Mouse (Mus musculus) heart, postnatal 14 days (tissue): ENCODE measurements at regions not wholly inside any gene's neighbourhood (a gene's known extent, or its start where the extent isn't known, plus 50 kb on each side); places are given as distances from the start of the nearest gene placed in this dataset.

Experiments used
- DNase-seq, 2 experiments: peaks; one replicate each; pipeline ENCODE4 v3.0.0; 2021 to 2022
- intact Hi-C: fragments of 180-260 bp; cut with DNase I; formaldehyde crosslinking; loops from one replicate; pipeline ENCODE4 v1.15.1; 2025

DNA sequence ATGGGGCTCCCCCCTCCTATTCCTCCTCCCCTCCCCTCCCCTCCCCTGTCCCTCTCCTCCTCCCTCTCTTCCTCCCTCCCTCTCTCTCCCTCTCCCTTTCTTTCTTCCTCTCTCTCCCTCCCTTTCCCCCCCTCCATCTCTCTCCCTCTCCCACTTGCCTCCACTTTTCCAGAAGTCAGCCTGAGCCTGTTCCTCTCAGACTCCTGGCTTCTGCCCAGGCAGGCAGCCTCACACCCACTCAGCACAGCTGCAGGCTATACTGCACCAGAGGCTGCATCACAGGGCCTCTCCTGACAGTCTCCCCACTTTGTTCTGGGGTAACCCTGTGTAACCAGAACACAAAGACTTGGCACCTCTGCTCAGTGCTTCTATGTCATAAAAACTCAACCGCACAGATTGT lies 346.3 kb downstream of the Agtpbp1 start:
- intact Hi-C loops, result no loop called here
- peak; percentile 29 to 32 for DNase-seq

DNA sequence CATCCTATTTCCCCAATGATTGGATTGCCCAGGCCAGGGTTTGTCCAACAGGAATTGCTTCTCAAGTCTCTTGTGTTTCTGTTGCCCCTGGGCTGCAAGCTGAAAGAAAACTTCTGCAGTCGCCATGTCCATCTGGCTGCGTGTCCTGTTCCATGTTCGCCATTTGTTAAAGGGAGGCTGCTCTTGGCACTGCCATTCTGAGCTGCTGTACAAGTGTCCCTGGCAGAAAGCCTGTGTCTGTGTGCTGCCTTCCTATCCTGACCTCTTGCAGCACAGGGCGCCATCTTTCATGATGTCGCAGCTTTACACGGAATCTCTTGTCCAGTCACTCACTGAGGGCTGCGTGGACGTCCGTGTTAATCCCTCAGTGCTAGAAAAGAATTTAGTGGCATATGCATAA lies 349.2 kb downstream of the Agtpbp1 start:
- intact Hi-C loops, result no loop called here
- no peak for DNase-seq

DNA sequence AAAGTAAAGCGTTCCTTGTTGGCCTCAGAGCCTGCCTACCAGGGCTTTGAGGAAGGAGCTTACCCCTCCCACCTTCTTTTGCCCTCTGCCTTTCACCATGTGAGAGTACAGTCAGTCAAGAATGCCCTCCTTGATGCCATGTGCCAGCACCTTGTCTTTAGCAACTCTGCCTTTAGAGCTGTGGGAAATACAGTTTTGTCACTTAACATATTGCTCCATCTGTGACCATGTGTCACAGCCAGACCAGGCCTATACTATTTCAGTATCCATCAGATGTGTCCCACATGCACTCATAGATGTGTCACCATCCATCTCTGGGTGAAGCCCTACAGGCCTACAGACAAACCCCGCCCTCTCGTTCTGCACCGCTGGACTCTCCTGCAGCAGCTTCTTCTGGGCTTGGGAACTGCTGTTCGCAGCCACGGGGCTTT lies 355.9 kb downstream of the Agtpbp1 start:
- intact Hi-C loops, result no loop called here
- no peak for DNase-seq

DNA sequence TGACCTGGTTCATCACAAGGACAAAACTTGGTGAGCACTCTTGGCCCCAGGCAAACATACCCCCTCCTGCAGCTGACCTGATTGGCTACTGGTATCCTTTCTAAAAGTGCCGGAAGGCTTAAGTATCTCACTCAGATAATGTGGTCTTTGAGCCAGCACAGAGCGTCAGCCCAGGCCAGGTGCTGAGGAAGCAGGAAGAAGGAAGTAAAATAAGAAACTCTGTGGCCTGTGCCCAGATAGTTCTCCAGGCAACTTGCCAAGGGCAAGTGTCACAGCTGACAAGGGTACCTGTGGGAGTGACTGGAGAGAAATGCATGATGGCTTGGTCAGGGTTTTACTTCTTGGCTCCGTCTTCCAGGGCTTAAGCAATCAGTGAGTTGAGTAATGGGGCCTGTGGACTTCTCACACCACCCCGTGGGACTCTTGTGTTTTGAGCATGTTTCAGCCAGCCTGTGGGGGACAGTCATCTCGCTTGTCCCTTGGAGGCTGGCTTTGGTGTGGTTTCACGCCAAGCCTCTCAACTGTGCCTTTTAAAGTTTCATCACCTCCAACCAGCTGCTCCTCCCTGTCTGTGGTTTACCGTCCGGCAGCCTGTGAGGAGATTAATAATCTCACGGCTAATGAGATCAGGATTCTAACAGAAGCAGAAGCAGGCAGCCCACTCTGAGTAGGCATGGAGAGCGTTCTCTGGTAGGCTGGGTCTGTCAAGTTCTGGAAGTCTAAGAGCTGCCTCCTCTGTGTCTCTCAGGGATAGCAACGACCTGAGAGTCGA lies 356.8 kb downstream of the Agtpbp1 start:
- intact Hi-C loops, result no loop called here
- DNase-seq, result peak; percentile 47

DNA sequence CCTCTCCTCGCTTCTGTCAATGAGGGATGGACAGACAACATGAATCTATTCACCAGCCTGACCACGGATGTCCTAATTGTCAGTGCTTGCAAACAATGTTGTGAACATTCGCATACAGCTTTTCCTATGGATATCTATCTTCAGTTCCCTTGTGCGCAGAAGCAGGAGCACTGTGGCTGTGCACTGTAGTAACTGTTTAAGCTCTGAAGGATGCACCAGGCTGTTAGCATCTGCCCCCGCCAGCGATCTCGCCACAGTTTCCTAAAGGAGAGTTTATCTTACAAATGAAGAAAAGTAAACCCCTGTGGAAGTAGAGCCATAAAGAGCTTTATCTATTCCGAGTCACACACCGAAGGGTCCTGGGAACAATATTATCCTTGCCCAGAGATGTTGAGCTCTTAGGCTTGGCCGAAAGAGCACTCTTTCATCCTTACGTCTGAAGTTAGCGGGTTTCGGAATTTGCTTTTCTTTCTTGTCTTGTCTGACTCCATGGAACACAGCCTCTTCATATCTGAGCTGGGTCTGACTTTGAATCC lies 357.4 kb downstream of the Agtpbp1 start:
- intact Hi-C loops, result no loop called here
- DNase-seq, result no peak

DNA sequence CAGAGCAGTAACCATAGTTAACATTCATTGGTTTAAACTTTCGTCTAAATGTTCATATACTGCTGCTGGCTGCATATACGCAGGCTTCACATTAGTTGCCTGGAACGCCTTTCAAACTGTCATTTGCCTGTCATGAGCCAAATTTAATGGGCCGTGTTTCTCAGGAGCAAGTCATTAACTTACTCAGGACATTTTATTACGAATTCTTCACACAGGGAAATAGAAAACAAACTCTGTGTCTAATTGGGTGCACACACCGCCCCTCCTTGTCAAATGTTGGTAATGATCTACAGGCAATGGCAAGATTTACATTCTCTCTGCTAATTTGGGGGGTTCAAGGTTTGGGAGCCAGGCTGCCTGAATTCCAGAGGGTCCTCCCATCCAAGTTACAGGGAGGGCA lies 364.4 kb downstream of the Agtpbp1 start:
- intact Hi-C loops, result no loop called here
- no peak for DNase-seq

DNA sequence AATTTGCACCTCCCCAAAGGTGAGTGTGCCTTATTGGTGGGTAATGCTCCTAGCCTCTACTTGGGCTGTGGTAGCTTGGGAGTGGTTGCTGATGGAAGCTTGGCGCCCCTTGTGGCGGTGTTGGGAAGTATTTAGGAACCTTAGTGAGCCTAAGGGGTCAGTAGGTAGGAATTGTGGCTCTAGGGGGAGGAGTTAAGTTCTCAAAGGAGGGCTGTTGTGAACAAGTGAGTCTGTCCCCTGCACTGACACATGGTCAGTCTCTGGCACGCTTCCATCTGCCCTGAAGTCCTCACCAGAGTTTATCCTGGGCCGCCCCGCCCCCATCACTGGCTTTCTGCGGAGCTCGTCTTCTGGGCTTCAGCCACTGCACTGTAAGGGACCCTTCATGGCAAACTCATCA lies 364.9 kb downstream of the Agtpbp1 start:
- peak; percentile 12 to 15 for DNase-seq
- intact Hi-C loops, result no loop called here

DNA sequence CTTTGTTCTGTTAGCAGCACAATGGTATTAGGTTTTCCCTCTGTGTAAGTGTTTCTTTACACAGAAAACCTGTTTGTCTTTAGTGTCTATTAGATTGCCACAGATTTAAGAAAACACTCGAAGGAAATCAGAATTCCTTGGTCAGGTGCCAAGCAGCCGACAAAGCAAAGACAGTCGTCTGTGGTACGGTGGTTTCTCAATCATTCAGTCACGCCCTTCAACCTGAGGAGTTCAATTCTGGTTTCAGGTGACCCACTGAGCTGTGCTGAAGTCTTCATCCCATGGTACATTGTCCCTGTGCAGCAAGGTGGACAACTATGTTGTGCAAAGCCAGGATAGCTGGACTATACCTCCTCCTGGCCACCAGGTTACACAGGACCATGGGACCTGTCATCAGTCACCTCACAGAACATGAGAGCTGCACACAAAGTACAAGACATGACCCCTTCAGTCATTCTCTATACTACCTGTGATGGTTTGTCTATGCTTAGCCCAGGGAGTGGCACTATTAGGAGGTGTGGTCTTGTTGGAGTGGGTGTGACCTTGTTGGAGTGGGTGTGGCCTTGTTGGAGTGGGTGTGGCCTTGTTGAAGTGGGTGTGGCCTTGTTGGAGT lies 368.2 kb downstream of the Agtpbp1 start:
- no peak for DNase-seq
- intact Hi-C loops, result loop anchor here (5.0 kb wide), 1 partner anchor 409 kb away; the partner anchor contains the start of gene Ntrk2

DNA sequence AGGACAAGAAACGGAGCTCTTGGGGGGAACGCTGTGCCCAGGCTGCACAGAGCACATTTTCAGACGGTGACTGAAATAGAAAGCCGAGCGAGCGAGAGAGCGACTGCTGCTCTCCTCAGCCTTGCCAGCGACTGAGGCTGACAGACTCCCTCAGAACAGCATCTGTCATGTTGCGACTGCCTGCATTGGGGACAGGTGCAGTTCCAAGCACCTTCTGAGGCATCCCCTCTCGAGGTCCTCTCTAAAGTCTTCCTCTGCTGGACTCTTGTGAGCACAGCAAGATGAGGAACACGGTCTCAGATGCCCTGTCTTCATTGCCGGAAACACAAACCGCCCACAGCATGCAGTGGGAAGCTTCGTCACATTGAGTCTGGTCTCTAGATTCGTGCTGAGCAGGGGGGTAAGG lies 372.7 kb downstream of the Agtpbp1 start:
- intact Hi-C loops, result no loop called here
- DNase-seq, result no peak

DNA sequence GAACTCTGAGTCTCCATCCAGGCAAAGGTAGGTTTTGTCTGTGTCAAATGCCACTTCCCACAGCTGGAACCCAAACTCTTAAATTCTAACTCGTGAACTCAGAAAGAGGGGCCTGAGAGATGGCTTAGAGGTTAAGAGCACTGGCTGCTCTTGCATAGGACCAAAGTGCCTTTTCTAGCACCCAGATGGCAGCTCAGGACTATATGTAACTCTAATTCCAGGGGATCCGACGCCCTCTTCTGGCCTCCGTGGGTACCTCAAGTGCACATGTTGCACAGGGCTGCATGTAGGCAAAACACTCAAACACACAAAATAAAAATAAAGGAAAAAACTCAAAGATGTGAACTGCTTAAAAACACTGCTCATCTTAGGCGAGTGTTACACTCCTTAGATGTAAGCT lies 374.2 kb downstream of the Agtpbp1 start:
- DNase-seq, result no peak
- intact Hi-C loops, result no loop called here

DNA sequence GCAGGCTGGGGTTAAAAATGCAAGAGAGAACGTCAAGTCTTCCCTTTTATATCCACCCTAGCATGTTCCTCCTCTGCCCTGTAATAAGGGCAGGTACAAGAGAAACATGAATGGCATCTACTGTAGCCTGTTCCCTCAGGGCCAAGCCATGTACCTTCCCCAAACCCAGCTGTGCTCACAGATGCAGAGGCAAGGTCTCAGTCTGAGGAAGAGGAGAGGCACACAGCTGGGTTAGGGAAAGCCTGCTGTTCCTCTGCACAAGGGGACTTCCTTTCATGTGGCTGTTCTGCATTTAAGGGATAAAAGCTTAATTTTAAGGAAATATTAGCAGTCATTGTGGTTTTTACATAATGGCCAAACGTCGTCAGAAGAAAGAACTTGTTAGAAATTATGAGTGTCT lies 378.8 kb downstream of the Agtpbp1 start:
- intact Hi-C loops, result no loop called here
- DNase-seq, result no peak

DNA sequence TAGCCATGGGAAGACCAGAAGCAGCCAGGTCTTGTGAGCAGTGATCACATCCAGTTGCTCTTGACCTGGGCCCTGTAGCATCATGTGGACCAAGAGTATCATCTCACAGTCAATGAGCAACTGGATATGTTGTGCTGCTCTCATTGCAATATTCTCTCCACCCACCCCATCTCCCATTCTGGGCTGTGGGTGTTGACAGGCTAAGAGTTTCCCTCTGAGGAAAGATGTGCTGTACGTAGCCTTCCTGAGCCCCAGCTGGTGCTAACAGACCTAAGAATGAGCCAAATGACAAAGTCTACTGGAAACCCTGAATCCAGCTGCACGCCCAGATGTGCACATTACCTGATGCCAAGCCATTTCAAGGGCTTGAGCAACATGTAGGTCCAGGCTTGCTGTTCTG lies 380.5 kb downstream of the Agtpbp1 start:
- intact Hi-C loops, result no loop called here
- peak in 1 of 2 experiments; percentile 5 for DNase-seq

DNA sequence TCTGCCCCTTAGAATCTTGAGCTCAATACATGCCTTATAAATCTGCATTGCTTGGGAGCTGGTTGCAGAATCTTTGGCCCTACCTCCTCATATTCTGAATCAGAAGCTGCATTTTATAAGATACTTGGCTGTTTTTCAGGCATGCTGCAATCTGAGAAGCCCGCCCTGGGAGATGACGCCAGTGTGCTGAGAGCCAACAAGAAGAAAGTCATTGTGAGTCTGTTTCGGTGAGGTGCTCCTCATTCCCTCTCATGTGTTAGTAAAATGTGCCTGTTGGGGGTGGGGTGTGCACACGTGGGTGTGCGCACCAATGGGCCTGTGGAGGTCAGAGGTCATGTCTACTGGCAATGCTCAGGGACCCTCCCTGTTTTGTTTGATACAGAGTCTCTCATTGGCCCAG lies 388.7 kb downstream of the Agtpbp1 start:
- intact Hi-C loops, result no loop called here
- peak; percentile 19 to 26 for DNase-seq

DNA sequence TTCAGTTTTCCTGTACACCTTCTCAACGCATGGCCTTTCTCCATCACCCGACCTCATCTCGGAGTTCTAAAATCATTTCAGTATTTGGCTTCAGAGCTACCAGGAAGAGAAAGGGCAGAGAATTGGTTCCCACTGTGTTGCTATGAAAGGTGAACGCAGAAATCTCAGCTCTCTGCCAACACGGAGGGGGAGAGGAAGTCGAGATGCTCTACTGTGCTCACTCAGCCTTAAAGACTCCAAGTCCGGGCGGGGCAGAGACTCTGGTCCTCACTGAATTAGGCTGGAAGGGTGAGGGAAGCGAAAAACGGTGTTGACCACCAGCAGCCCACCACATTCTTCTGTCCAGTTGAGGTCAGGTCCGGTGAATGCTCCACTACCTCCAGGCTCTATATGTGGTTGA lies 382.1 kb downstream of the Ntrk2 start:
- intact Hi-C loops, result loop anchor here (10.0 kb wide), 1 partner anchor 554 kb away; no protein-coding TSS in a partner anchor
- no peak for DNase-seq
